Mouse (Mus musculus) fat pad, adult 2 months (tissue): ENCODE measurements around the gene Rpl36a.

Experiments used
- DNase-seq: peaks from one replicate; pipeline ENCODE4 v3.0.0-alpha.2; 2011; ENCODE audit warnings: low read depth, low spot score; ENCODE audit errors: extremely low read depth

Rpl36a gene

DNA sequence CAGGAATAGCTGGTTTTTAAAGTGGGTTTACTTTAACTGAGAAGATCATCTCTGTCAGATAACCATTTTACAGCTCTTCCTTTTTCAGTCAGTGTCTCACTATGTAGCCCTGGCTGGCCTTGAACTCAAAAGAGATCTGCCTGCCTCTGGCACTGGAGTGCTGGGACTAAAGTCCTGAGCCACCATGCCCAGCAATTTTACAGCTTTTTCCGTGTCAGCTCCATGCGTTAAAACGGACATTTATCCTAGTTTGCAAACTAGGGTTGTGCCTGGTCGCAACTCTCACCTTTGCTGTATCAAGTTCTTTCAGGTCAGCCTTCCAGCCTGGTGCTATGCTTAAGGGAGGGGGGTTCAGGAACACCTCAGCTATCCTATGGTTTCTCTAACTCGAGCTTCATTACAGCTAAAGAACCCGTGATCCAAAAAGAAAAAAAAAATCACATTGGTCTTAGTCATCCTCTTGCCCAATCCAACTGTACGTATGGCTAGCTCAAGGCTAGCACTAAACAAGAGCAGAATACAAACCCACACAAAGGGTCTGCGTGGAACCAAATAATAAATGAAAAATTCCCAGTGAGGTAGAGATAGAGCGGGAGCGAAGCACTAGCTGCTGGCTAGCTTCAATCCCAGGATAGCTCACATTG, 14.6 kb downstream of the Rpl36a start:
- no peak for DNase-seq

DNA sequence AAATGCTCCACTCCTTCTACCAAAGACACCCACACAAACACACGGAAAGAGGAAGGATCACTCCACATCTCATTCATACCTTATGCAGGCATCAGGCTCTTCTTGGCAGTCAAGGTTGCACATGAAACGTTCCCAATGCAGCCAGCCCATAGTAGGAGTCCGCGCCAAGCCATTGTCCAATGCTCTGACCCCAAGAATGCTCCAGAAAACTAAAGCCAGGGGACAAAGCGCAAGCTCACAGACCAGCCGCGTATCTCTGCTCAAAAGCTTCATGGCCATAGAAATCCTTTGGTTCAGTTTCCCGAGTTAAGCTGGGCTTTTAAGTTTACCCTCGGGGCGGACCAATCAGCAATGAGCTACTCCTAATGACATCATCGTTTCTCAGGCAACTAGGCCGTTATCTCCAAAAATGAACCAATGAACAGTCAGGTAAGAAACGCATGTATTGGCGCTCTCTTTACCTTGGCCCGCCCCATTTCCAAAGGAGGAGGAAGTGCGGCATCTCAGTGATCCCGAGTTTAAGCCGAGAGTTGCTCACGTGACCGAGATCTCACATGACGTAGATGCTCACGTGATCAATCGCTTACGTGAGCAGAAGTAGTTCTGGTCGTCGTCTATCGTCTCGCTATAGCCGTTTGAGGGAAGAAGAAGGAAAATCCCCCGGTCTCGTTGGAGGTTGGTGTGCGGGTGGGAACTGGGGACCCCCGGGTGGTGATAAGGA, 15.4 kb downstream of the Rpl36a start, which contains the start of the genes Gla and Hnrnph2:
Gene Gla, minus strand, starts transcription at position 467 of the 721 bp plus-strand sequence.
Gene Hnrnph2, plus strand, starts transcription at position 521 of the 721 bp plus-strand sequence.
- DNase-seq, result peak; percentile 84

DNA sequence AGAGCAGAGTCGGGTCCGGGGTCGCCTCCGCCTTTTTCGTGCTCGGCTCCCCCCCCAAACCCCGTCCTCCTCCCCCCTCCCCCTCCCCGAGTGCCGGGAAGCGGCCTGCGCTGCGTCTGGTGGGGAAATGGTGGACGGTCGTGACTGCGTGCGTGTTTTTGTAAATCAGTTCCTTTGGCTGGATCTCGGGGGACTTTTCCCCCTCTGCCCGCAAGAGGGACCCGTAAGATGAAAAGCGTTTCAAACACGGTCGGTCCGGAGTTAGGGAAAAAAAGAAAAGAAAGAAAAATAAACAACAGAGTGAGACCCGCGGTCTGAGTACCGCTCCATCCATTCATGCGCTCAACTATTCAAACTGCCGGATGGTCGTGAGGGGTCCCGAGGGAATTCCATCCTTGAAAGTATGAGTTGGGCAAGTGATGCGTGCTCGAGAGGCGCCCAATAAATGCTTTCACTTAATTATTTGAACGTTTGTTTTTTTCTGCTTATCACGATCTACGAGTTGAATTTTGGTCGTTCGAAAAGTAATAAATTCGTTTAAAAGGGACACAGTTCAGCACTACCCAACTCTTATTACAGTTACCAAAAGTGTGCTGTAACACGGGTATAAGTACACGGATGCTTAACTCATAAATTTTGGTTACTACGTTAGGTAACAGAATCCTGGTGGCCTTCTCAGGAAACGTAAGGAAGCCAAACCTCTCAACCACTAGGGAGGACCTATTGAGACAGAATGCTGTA, 16.1 kb downstream of the Rpl36a start:
- DNase-seq, result no peak

DNA sequence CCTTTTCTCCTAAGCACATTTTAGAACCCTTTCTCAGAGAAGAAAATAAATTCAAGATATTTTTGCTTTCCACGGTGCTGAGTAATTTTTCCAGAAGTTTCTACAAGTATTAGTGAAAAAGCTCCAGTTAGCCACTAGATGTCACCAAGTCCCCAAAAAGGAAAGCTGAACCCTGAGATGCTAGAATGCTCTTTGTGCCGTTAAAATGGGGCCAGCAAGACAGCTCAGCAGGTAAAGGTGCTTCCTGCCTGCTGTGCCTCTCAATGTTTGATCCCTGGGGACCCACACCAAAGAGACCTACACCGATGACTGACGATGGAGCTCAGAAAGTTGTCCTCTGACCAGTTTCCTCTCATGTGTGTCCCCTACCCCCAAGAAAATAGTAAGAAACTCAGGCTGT, 24.0 kb downstream of the Rpl36a start:
- DNase-seq, result no peak

DNA sequence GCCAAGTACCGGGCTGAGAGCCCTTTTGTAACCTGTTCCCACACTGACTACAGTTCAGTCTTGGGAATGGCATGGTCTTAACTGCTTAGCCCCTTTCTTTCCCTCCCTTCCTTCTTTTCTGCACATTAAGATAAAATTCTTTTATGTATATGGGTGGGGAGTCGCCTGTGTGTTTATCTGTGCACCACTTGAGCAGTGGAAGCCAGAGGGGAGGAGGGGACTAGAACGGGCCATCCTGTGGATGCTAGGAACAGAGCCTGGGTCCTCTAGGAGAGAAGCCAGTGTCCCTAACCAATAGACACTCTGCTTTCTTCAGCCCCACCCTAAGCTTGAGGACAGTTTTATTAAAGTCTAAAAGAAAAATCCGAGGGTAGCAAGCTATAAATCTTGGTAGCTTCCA, 25.5 kb downstream of the Rpl36a start:
- DNase-seq, result no peak

DNA sequence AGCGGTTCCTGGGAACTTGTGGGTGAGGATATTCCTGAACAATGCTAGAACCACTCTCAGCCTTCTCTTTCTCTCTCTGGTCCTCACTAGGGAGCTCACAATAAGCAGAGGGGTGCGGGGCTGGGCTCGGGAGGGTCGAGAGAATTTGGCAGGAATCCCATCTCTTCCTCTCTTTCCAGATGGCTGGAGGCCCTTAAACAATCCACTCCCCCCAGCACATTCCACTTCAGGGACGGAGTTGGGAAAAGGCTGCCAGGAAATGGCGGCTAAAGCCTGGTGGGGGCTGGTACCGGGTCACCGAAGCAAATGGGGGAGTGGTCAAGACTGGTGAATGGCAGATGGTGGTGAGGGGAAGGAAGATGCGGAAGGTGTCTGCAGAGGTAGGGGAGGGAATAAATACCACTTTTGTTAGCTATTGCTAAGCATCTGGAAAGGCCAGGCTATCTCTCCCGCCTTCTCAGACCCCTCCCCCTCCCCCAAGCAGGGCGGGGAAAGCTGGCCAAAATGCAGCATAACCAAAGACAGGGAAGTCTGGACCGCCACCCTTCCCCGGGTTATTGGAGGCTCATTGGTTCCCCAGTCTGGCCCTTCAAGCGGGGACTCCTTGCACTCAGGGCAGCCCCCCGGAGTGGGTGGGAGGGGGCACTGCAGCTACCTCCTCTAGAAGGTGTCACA, 27.0 kb downstream of the Rpl36a start:
- no peak for DNase-seq

DNA sequence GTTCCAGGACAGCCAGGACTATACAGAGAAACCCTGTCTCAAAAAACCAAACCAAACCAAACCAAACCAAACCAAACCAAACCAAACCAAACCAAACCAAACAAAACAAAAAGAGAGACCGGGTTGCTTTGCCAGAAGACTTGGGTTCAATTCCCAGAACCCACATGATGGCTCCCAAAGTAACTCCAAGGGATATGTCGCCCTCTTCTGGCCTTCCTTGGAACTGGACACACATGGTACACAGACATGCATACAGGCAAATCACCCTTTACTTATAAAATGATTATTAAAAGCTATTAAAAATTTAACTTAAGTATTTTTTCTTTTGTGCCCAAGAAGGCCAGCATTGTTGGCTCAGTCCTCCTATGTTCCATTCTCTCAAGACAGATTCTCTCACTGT, 28.9 kb downstream of the Rpl36a start:
- no peak for DNase-seq

DNA sequence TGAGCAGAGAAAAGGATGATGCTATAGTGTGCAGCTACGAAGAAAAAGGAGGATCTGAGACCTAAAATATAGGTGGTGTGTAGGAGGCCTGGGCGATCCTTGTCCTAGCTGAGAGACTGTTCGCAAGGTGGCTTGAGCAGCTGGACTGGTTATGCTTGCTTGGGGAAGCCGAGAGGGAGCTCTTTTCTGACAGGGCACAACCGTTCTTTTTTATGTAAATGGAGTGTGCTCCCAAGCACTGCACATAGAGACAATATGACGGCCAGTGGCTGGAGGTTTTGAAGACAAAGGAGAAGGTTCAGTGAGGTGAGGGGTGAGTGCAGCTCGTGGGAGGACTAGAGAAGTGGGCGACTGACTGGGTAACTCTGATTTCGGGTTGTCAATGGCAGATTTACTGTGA, 34.2 kb downstream of the Rpl36a start:
- no peak for DNase-seq

DNA sequence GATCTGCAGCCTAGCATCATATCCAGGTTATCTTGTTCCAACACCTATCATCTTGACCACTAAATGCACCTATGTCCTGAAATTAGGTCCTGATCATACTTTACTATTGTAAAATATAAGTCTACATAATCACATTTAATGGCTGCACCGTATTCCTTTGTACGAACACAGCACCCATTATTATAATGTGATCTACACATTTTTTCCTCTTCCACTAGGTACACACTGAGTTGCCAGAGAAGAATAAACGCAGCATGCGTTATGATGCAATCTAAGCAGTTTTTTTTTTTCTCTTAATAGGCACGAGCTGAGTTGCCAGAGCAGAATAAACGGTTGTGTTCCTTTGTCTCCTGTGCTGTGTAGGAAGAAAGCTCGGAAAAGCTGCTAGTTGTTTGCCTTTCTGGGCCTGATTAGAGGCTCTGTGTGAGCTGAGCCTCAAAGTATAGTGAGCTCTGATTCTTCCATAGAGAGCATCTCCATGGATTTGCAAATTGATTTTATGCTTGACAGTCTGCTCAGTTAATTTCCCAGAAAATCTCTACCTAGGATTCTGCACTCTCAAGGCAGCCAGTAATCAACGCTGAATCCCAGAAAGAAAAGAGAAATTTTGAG, 34.9 kb downstream of the Rpl36a start:
- no peak for DNase-seq

DNA sequence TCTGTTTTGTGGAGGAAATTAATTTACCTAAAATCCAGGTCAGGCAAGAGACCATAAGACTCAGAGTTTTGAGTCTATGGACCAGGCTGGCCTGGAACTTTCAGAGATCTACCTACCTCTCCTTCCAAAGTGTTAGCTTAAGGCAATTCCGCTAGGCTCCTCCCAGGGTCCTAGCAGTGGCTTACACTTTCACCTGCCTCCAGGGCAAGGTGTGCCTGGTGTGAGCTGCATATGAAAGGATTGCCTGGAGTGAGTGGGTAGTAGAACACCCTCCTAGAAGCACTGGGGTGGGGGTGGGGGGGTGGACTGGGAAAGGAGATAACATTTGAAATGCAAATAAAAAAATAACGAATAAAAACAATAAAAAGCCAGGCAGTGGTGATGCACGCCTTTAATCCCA, 36.2 kb downstream of the Rpl36a start:
- DNase-seq, result no peak

DNA sequence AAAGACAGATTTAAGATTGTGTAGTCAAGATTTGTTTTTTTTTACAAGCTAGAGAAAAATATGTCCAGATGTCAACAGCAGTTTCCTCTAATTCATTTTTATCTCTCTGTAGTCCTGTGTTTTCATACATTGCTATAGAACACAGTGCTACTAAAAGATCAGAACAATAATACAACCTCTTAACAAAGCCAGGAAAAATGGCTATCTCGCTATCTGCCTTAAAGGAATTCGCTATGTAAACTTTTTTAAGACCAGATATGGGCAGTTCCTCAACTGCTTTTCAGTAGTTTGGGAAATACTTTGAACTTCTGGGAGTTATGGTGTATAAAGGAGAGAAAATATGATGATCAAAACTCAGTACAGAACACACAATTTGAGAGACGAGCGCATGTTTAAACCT, 37.9 kb downstream of the Rpl36a start:
- no peak for DNase-seq

DNA sequence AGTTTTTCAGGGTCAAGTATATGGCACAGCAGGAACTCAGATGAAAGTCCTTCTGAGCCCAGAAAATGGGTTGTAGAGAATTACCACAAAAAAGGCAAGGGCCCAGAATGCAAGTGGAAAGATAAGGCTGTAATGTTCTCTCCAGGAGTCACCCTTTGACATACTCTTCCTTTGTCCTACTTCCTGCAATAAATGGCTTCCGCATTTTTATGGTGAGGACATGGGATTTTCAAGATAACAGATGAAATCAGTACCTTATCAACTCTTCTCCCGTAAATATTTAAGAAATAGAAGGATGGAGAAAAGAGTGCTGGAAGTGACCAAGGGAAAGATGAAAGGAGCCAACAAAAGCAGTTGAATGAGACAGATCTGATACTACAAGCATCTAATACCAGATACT, 42.7 kb downstream of the Rpl36a start:
- DNase-seq, result no peak

DNA sequence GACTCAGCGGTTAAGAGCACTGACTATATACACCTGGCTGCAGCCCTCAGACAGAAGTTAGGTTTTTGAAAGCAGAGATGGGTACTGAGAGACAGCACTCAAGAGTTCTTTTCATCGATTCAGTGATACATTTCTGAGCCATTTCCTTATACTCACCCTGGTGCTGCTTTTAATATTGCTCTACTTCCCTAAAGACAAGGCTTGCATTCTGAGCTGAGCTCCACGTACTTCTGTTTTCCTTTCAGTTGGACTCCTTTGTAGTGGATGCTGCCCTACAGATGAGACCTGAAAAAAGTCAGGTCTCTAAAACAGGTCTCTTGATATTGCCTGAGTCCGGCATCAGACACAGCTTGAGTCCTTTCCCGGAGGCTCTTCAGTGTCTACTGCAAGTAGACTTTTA, 47.3 kb downstream of the Rpl36a start:
- no peak for DNase-seq

DNA sequence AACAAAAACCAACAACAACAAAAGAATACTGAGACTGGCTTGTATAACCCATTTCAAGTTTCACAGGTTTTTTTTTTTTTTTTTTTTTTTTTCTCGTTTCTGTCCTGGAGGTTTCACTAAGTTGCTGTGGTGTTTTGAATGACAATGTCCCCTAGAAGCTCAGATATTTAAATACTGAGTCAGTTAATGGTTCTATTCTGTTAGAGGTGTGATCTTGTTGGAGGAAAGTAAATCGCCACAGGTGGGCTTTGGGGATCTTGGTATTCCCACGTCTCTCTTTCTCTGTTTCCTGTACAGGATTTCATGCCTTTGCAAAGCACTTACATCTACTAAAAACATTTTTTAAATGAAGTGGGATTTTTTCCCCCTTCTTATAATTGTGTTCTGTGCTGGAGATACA, 49.7 kb downstream of the Rpl36a start:
- no peak for DNase-seq

DNA sequence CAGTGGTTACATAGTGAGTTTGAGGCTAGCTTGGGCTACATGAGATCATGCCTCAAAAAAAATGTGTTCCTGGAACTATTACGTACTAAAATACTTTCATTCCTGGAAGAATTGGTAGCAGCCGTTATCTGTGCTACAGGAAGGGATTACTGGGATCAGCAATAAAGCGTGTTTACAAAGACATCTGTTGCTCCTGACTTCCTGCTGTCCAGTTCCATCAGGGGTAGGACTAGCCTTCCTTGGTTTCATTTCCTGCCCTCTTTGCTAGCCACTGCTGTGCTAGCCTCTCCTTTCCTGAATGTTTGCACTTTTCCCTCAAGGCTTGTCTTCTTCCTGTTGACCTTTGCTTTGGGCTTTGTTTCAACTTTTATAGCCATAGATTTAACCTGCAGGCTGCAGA, 50.4 kb downstream of the Rpl36a start:
- no peak for DNase-seq
